Mouse (Mus musculus): ENCODE data around the gene Uts2r.

The Uts2r gene

DNA sequence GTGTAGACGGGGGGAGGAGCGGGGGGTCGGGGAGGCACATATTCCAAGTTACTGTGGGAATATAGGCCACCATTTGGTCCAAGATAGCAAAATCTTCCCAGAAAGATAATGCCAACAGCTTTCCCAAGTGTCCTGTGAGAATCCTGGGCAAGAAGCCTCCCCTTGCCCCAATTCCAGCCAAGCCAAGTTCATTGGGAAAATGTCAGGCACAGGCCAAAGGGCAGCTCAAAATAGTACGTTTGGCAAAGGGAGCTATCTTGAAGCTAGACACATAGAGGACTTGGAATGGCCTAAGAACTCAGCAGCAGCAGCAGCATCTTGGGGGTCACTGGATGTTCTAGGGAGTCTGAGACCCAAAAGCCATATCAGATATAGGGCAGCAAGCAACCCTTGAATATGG is 3.7 kb downstream of the Uts2r start:
- no peak for DNase-seq (ENCODE audit: inconsistent ontology term)

DNA sequence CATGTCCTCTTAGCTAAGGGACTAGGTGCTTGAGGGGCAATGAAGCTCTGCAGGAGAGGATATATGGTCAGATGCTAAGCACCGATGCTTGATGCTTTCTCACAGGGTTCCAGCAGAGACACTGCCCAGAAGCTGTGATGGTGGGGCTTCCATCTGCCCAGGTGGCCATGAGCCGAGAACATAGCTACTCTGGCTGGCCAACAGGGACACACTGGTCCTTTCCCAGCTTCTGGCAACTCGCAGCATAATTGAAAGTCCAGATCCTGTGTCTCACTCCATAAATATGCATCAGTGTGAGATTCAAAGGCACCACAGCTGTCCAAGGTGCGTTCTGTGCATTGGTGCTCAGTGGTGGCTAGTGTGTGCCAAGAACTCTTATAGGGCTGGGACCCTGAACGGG is 13.1 kb downstream of the Uts2r start:
- DNase-seq (ENCODE audit: inconsistent ontology term), result no peak

- no peak for DNase-seq (ENCODE audit: inconsistent ontology term)
These were observed 14.2 kb downstream of the Uts2r start for GRCm38 (mm10) chr11:121174234-121174633.

- DNase-seq (ENCODE audit: inconsistent ontology term), result peak; percentile 81
These were observed 16.5 kb downstream of the Uts2r start for GRCm38 (mm10) chr11:121176285-121177270.

DNA sequence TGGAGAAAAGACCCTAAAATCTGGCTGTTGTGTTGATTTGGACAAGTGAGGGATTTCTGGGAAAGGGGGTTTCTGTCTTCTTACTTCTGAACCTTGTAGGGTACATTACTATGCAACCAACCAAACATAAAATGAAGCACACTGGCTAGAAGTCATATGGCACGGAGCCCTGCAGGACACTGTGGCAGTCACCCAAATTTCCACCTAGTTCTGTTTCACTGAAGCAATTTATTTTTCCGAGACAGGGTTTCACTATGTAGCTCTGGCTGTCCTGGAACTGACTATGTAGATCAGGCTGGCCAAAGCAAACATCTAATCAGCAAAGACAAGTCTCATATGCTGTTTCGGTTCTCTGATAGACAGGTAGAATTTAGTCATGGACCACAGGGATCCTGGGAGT is 29.6 kb downstream of the Uts2r start:
- DNase-seq (ENCODE audit: inconsistent ontology term), result no peak

DNA sequence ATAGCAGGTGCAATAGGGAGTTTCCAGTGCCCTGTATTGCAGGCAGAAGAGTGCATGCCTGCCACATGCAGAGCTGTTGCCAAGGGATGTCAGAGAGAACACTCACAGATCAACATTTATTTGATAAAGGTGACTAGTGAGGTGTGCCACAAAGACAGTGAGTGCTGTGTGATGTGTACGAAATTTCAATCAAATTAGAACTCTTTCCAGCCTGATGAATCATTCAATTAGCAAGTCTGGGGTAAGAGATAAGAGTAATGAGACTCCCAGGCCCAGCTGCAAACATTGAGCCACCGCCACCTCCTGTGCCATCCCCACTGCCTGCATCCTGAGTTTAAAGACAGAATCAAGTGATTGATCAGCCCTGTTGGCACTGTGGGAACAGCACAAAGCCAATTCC is 32.7 kb downstream of the Uts2r start:
- DNase-seq (ENCODE audit: inconsistent ontology term), result no peak

GRCm38 (mm10) chr11:121193415-121193814 is 33.3 kb downstream of the Uts2r start:
- DNase-seq (ENCODE audit: inconsistent ontology term), result no peak

DNA sequence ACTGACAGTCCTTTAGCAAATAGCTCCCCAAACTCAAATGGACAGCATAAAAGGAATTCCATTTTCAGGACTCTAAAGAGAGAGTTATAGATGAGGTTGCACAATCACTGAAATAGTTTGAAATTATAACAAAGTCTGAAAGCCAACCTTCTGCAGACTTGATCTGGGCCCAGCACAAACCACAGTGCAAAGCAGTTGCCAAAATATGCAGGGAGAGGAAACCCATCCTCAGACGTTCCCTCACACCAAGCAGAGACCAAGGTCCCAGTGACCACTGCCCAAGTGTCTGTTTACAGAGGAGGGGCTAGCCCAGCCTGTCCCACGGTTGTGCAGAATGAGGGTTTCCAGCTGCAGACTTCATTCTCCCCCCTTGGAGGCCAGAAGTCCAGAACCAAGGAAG is 38.6 kb downstream of the Uts2r start:
- no peak for DNase-seq (ENCODE audit: inconsistent ontology term)

DNA sequence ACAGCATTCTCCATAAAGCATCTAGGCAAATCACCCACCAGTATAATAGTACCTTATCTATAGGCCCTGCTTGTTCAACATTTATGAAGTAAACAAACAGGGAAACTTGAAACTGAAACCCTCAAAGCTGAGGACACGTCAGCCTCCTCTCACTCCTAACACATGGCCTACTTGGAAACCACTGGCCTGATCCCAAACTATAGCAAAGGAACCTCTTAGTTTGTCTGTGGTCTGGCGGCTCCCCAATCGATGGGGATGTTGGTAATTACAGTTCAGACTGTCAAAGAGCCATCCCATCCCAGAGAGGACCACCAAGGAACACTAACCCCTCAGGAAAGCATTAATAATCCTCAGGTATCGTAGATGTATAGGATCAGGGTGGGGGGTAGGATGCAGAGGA is 39.8 kb downstream of the Uts2r start:
- no peak for DNase-seq (ENCODE audit: inconsistent ontology term)

DNA sequence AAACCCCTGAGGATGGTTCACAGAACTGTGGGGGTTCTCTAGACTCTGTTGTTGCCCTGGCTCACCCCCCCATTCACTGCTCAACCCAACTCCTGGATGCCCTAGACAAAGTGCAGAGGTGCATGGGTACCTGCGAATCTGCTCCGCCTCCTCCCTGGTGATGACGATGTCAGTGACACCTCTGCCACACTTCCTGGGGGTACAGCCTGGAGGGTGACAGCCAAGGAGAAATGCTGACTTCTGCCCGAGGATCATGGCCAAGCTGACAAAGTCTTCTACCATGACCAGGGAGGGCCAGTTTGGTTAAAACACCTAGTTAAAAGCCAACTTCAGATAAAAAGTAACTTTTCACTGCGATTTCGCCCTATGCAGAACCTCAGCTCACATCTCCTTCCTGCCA is 40.7 kb downstream of the Uts2r start:
- no peak for DNase-seq (ENCODE audit: inconsistent ontology term)

DNA sequence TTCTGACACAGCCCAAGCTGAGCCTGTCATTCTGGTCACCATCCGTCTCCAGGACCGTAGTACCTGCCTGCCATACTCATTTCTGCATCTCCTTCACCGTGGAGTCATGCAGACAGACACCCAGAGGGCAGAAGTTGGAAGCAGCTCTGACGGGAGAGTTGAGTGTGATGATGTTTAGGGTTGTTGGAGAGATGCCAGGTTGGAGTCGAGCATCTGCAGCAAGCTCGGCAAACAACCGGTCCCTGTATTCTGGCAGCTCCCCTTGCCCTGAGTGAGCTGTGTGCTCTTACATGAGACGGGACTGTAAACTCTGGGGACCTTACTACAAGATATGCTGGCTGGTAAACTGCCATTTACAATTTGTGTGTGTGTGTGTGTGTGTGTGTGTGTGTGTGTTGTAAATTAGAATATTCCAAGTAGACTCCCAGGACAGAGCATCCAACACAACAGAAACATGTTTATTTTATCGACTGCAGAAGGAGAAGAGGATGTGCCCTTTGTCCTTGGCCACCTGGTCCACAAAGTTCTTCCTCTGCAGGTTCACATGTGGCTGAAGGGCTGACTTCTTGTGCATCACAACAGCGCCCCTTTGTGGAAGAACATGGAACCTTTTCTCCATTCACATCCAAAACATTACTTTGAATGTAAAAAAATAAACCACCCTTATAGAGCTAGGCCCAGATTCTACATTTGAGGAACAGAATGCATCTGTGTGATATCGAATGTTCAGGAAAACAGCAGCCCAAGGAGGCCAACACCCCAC is 41.5 kb downstream of the Uts2r start:
- DNase-seq (ENCODE audit: inconsistent ontology term), result peak; percentile 20

DNA sequence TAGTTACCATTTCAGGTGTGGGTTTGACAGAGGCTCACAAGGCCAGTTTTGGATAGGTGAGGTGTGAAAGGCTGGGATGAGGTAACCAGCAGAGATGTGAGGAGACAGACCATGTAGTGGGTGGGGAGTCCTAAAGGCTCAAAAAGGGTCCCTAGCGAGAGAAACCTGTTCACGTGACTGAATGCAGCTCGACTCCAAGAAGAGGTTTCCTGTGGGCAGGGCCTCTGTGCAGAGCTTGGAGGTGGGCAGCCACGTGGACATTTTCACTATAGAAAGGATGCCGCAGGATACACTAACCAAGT is 43.7 kb downstream of the Uts2r start:
- no peak for DNase-seq (ENCODE audit: inconsistent ontology term)

- peak; percentile 100 for DNase-seq (ENCODE audit: inconsistent ontology term)
These were observed 44.3 kb downstream of the Uts2r start, which contains the start of the genes Hexdc and Ogfod3 for GRCm38 (mm10) chr11:121204161-121205006. Gene Hexdc, plus strand, starts transcription at chr11:121204433. Gene Ogfod3, minus strand, starts transcription at chr11:121204711.
